Mouse (Mus musculus) megakaryocyte progenitor cell, adult 5-6 weeks (primary cell): ENCODE data around the gene Golga1. TPM values are rescaled to one million over a fixed set of nuclear protein-coding genes. Genes with fewer than 3 reads are reported as not detected.
"Not testable (repeated sequence)": the region's sequence is repeated elsewhere in the genome, so short reads cannot be mapped to it uniquely, and the experiment has no call there.

Source experiments
- ATAC-seq: replicated peaks from 2 replicates; pipeline ENCODE4 v1.8.0; 2016; ENCODE audit warnings: mild to moderate bottlenecking, moderate TSS enrichment, inconsistent platforms; ENCODE audit not compliant: poor library complexity
- total RNA-seq, 2 experiments: library from RNA; stranded (forward) in 1 of 2; stranded (reverse) in 1 of 2; fragments of 157-497, 149-512 nt in 1 of 2; fragments of 200-1000 nt in 1 of 2; gene quantifications; 2 replicates each; pipeline versions ENCODE4 v1.2.3 to v1.2.4; 2015 to 2017

The Golga1 gene
- total RNA-seq (2015), result 12.7 and 14.1 TPM in 2 replicates
- total RNA-seq (2017), result 16.5 and 19.2 TPM in 2 replicates

- ATAC-seq, result peak; percentile 97
Observed at GRCm38 (mm10) chr2:39065400-39065987, at the start of gene Golga1. Gene Golga1 (minus strand): TSS chr2:39065541.

GRCm38 (mm10) chr2:39114093-39114492, 48.8 kb upstream of the Golga1 start:
- no peak for ATAC-seq

- ATAC-seq, result no peak
Observed at GRCm38 (mm10) chr2:39110514-39110913, 45.2 kb upstream of the Golga1 start.

GRCm38 (mm10) chr2:39109712-39110111, 44.4 kb upstream of the Golga1 start:
- ATAC-seq, result not testable (repeated sequence)

GRCm38 (mm10) chr2:39099951-39100350, 34.6 kb upstream of the Golga1 start:
- not testable (repeated sequence) for ATAC-seq

- ATAC-seq, result peak; percentile 78
Observed at GRCm38 (mm10) chr2:39097993-39098392, 32.7 kb upstream of the Golga1 start.

GRCm38 (mm10) chr2:39091966-39092365, 26.6 kb upstream of the Golga1 start:
- no peak for ATAC-seq

GRCm38 (mm10) chr2:39082706-39083105, 17.4 kb upstream of the Golga1 start:
- ATAC-seq, result no peak

GRCm38 (mm10) chr2:39070666-39071065, 5.3 kb upstream of the Golga1 start:
- ATAC-seq, result no peak

GRCm38 (mm10) chr2:39069096-39069495, 3.8 kb upstream of the Golga1 start:
- ATAC-seq, result no peak

GRCm38 (mm10) chr2:39064687-39065399, 498 bp downstream of the Golga1 start:
- peak; percentile 56 for ATAC-seq

- no peak for ATAC-seq
Observed at GRCm38 (mm10) chr2:39048515-39048914, 16.8 kb downstream of the Golga1 start.

GRCm38 (mm10) chr2:39040215-39040614, 25.1 kb downstream of the Golga1 start:
- no peak for ATAC-seq

- no peak for ATAC-seq
Observed at GRCm38 (mm10) chr2:39031611-39032010, 33.7 kb downstream of the Golga1 start.

- ATAC-seq, result no peak
Observed at GRCm38 (mm10) chr2:39020004-39020403, 45.3 kb downstream of the Golga1 start.

GRCm38 (mm10) chr2:39016581-39016980, 48.8 kb downstream of the Golga1 start:
- ATAC-seq, result no peak

- ATAC-seq, result no peak
Observed at GRCm38 (mm10) chr2:39012768-39013279, 52.5 kb downstream of the Golga1 start.

GRCm38 (mm10) chr2:39011971-39012370, 53.4 kb downstream of the Golga1 start:
- no peak for ATAC-seq

- ATAC-seq, result peak; percentile 29
Observed at GRCm38 (mm10) chr2:39011264-39011663, 54.1 kb downstream of the Golga1 start.

- not testable (repeated sequence) for ATAC-seq
Observed at GRCm38 (mm10) chr2:39010144-39010543, 55.2 kb downstream of the Golga1 start.

- no peak for ATAC-seq
Observed at GRCm38 (mm10) chr2:39008954-39009365, 56.4 kb downstream of the Golga1 start.

GRCm38 (mm10) chr2:39008350-39008851, 56.9 kb downstream of the Golga1 start:
- peak; percentile 0; the same call in 1 of the 2 replicates for ATAC-seq
